Mouse (Mus musculus) midbrain, embryonic 14.5 days (tissue): ENCODE measurements around the gene Plpp2. TPM values are rescaled to one million over a fixed set of nuclear protein-coding genes. Genes with fewer than 3 reads are reported as not detected.

Experiments
- ATAC-seq: fragments of 200-750 bp; cut with Nextera tagmentation; 2 replicates; pipeline ENCODE4 v1.8.0; 2017; ENCODE audit warnings: moderate number of reproducible peaks, moderate library complexity; ENCODE audit not compliant: low FRiP score, low TSS enrichment
- DNase-seq: peaks from one replicate; pipeline ENCODE4 v3.0.0-alpha.2; 2015
- H3K27ac ChIP-seq: fragments of 300-500 bp; sonication (generic); replicated peaks from 2 replicates; pipeline ENCODE4 v1.5.1; 2014; ENCODE audit warnings: mild to moderate bottlenecking, low read depth, low read length, moderate library complexity
- H3K27me3 ChIP-seq: fragments of 300-500 bp; sonication (generic); 2 replicates; pipeline ENCODE4 v1.6.1; 2014; ENCODE audit warnings: low read length, control low read depth, mixed read lengths; ENCODE audit not compliant: control insufficient read depth, insufficient read depth
- H3K36me3 ChIP-seq: fragments of 300-500 bp; sonication (generic); 2 replicates; pipeline ENCODE4 v1.6.1; 2014; ENCODE audit warnings: low read length, control low read depth; ENCODE audit not compliant: control insufficient read depth, insufficient read depth
- H3K4me1 ChIP-seq: fragments of 300-500 bp; sonication (generic); 2 replicates; pipeline ENCODE4 v1.6.1; 2014; ENCODE audit warnings: mild to moderate bottlenecking, antibody characterized with exemption, low read length, control low read depth; ENCODE audit not compliant: control insufficient read depth, insufficient read depth
- H3K4me2 ChIP-seq: fragments of 300-500 bp; sonication (generic); 2 replicates; pipeline ENCODE4 v1.6.1; 2014; ENCODE audit warnings: mild to moderate bottlenecking, low read length, moderate library complexity
- H3K4me3 ChIP-seq: fragments of 300-500 bp; sonication (generic); replicated peaks from 2 replicates; pipeline ENCODE4 v1.5.1; 2014; ENCODE audit warnings: low read depth, low read length
- H3K9ac ChIP-seq: fragments of 300-500 bp; sonication (generic); replicated peaks from 2 replicates; pipeline ENCODE4 v1.6.1; 2014; ENCODE audit warnings: mild to moderate bottlenecking, low read length, moderate library complexity
- H3K9me3 ChIP-seq: fragments of 300-500 bp; sonication (generic); 2 replicates; pipeline ENCODE4 v1.6.1; 2016; ENCODE audit warnings: low read length, control low read depth, mixed read lengths; ENCODE audit not compliant: control insufficient read depth
- WGBS: fragments of 180-500 bp; shearing (Covaris S2); extraction: QIAGEN DNeasy Blood & Tissue Kit; methylation state at CpG from one replicate; pipeline ENCODE4 v1.1.7; 2014; 5-methylcytosine and 5-hydroxymethylcytosine counted together
- polyA plus RNA-seq: library from polyadenylated mRNA; unstranded; fragments of >200 nt; fragmentation: Nextera tagmentation; extraction: Ambion mirVana; gene quantifications from 2 replicates; pipeline ENCODE4 v1.2.1, GENCODE M21; 2014

Gene Plpp2
- polyA plus RNA-seq, 1 experiment from 2014 or later: 14.7 TPM

DNA sequence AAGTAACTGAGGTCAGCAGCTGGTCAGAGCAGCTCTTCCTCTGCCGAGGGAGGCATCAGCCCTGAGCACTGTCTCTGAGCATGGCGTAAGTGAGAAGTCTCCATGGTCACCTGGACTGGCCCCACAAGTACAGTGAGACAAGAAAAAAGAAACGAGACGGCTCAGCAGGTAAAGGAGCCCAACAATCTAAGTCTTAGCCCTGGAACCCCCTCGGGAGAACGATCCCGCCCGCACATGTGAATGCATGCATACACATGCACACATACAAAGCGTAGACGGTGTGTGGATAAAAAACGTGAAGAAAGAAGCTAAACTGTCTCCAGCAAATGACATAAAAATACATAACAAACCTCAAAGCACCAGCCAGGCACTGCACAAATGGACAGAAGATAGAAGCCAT lies 12.9 kb upstream of the Plpp2 start:
- no peak overlapping the region for H3K9ac ChIP-seq
- H3K9me3 ChIP-seq: no peaks in the 10 kb centered on the region
- DNase-seq: no peak
- H3K4me3 ChIP-seq: no peak overlapping the region
- ATAC-seq: no peak
- no peak overlapping the region for H3K4me2 ChIP-seq
- no peaks in the 10 kb centered on the region for H3K4me1 ChIP-seq
- H3K27me3 ChIP-seq: no peaks in the 10 kb centered on the region
- H3K36me3 ChIP-seq: peaks cover 93% of the 10 kb centered on the region
- WGBS: 93% methylated on average over 11 of the region's 11 CpGs
- no peak overlapping the region for H3K27ac ChIP-seq

DNA sequence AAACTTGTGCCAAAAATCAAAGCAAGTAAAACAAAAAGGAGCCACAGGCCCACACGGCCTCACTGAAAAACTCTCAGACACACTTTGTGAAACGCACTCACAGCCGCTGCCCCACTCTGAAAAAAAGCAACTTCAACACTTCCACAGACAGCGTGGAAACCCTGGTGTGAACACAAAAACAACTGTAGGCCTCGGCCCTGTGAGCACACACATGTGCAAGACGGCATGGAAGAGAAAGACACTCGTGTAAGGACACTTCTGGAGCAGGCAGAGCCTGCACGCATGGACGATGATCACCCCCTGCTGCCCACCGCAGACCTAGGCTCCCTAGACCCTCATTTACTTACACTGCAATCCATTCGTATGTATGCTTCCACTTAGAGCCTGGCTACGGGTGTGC lies 12.3 kb upstream of the Plpp2 start:
- Histone ChIP-seq H3K27me3 (no peaks in the 10 kb centered on the region), H3K4me2 (no peak overlapping the region), H3K27ac (no peak overlapping the region), H3K9ac (no peak overlapping the region), H3K9me3 (no peaks in the 10 kb centered on the region), H3K36me3 (peaks cover 98% of the 10 kb centered on the region), H3K4me3 (no peak overlapping the region), H3K4me1 (no peaks in the 10 kb centered on the region)
- 92% methylated on average over 12 of the region's 12 CpGs for WGBS
- no peak for DNase-seq
- no peak for ATAC-seq

DNA sequence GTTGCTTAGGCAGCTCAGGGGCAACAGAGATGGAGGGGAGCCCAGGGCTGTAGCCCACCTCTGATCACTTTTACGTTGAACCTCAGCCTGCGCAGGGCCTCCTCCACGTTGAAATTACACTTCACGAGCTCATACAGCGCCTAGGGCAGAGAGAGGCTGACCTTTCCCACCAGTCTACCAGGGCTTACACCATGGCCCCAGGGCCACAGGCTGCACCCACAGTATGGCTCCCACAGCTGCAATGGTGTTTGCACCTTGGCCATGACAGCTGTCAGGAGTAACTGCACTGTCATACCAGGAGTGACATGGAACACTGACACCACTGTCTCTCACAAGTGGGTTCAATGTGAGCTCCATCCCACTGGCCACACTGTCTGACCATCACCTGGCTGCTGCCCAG lies 11.0 kb upstream of the Plpp2 start:
- Histone ChIP-seq H3K4me2 (no peak overlapping the region), H3K36me3 (peaks cover 100% of the 10 kb centered on the region), H3K4me3 (no peak overlapping the region), H3K27ac (no peak overlapping the region), H3K4me1 (no peaks in the 10 kb centered on the region), H3K9me3 (no peaks in the 10 kb centered on the region), H3K27me3 (no peaks in the 10 kb centered on the region), H3K9ac (no peak overlapping the region)
- DNase-seq (no peak), ATAC-seq (no peak)
- WGBS: 96% methylated on average over 5 of the region's 5 CpGs

DNA sequence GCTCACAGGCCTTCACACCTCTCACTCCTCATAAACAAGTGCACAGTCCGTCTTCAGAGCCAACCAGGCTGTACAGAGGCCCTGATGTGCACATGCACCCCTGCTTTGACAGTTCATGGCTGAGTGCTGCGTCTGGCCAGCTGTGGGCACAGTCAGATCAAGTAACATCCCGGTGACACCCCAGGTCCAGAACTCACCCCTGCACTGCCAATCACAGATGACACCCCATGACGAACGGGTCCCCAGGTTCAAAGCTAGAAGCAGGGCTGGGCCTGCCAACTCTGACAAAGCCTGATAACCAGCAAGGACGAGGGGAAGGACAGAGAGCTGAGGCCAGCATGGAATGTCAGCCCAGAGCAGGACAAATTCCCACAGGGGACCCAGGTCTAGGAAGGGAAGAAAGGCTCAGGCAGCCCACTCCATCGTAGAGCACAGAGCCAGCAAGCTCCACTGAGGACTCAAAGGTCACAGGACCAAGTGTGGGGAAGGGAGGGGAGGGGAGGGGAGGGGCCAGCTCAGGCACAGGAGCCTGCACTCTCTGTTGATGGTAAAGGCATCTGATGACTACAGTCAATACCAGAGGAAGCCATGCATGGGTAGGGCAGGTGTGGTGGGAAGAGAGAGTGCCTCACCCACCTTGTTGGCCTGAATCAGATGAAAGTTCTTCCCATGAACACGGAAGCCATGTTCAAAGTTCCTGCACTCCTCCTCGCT lies 10.4 kb upstream of the Plpp2 start:
- no peaks in the 10 kb centered on the region for H3K9me3 ChIP-seq
- no peaks in the 10 kb centered on the region for H3K27me3 ChIP-seq
- H3K4me3 ChIP-seq: no peak overlapping the region
- peaks cover 100% of the 10 kb centered on the region for H3K36me3 ChIP-seq
- H3K9ac ChIP-seq: no peak overlapping the region
- no peak for DNase-seq
- no peak for ATAC-seq
- WGBS: 88% methylated on average over 9 of the region's 9 CpGs
- H3K27ac ChIP-seq: no peak overlapping the region
- no peaks in the 10 kb centered on the region for H3K4me1 ChIP-seq
- no peak overlapping the region for H3K4me2 ChIP-seq

DNA sequence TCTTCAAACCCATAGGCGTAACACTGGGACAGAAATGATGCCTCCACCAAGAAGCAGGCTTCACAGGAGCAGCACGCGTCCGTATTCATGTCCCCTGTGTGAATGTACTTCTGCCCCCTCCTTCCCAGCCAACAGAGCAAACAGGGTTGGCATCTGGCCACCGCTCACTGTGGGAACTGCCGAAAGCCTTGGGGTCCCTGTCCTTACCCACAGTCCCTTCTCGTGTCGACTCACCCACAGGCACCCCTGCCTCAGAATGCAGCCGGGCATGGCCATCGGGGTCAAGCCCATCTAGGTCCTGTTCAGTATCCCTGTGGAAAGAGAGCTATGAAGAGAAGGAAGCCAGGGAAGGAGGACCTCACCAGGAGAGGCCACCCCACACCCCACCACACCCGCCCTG lies 8.6 kb upstream of the Plpp2 start:
- no peak overlapping the region for H3K27ac ChIP-seq
- H3K9me3 ChIP-seq: no peaks in the 10 kb centered on the region
- no peak overlapping the region for H3K4me2 ChIP-seq
- ATAC-seq (no peak), DNase-seq (no peak)
- H3K4me1 ChIP-seq: no peaks in the 10 kb centered on the region
- no peaks in the 10 kb centered on the region for H3K27me3 ChIP-seq
- peaks cover 91% of the 10 kb centered on the region for H3K36me3 ChIP-seq
- H3K9ac ChIP-seq: no peak overlapping the region
- no peak overlapping the region for H3K4me3 ChIP-seq
- 95% methylated on average over 11 of the region's 11 CpGs for WGBS

DNA sequence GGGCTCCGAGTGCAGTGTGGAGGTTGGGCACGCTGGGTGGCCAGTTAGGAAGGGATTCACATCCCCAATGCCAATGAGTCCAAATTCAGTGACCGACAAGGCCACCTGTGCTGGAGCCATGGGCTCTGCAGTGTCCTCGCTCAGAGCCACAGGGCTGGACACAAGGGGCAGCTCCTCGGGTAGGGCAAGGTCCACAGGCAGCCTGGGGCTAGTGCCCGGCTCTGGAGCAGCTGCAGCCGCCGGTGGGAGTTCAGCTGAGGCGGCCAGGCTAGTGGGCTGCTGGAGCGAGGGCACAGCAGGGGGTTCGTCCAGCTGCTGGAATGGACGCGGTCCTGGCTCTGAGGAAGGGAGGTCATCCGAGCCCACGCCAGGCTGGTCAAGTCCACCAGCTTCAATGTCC lies 7.9 kb upstream of the Plpp2 start:
- DNase-seq (no peak), ATAC-seq (no peak)
- peaks cover 84% of the 10 kb centered on the region for H3K36me3 ChIP-seq
- no peaks in the 10 kb centered on the region for H3K4me1 ChIP-seq
- H3K9ac ChIP-seq: no peak overlapping the region
- 73% methylated on average over 15 of the region's 15 CpGs for WGBS
- no peak overlapping the region for H3K4me2 ChIP-seq
- no peak overlapping the region for H3K27ac ChIP-seq
- no peaks in the 10 kb centered on the region for H3K27me3 ChIP-seq
- no peak overlapping the region for H3K4me3 ChIP-seq
- H3K9me3 ChIP-seq: no peaks in the 10 kb centered on the region

DNA sequence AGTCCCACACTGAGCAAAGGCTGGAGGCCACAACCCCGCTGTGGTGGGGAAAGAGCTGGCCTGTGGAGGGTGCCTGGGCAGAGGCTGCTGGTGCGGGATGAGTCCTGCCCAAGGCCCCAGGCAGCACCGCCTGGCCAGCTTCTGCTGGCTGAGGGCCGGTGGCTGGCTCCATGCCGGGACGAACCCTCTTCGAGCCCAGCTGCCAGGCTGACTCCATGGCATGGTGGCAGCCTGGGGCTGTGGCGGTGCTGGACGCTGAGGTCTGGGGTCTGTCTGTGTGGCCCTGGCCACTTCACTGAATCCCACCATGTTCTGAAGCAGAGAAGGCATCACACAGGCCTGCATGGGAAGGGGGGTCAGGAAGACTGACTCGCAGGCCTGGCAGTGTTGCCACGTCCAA lies 7.2 kb upstream of the Plpp2 start:
- H3K36me3 ChIP-seq: peaks cover 77% of the 10 kb centered on the region
- H3K27ac ChIP-seq: no peak overlapping the region
- ATAC-seq: no peak
- H3K9me3 ChIP-seq: no peaks in the 10 kb centered on the region
- no peak for DNase-seq
- no peak overlapping the region for H3K4me3 ChIP-seq
- no peaks in the 10 kb centered on the region for H3K27me3 ChIP-seq
- no peaks in the 10 kb centered on the region for H3K4me1 ChIP-seq
- WGBS: 97% methylated on average over 11 of the region's 11 CpGs
- no peak overlapping the region for H3K9ac ChIP-seq
- H3K4me2 ChIP-seq: no peak overlapping the region

DNA sequence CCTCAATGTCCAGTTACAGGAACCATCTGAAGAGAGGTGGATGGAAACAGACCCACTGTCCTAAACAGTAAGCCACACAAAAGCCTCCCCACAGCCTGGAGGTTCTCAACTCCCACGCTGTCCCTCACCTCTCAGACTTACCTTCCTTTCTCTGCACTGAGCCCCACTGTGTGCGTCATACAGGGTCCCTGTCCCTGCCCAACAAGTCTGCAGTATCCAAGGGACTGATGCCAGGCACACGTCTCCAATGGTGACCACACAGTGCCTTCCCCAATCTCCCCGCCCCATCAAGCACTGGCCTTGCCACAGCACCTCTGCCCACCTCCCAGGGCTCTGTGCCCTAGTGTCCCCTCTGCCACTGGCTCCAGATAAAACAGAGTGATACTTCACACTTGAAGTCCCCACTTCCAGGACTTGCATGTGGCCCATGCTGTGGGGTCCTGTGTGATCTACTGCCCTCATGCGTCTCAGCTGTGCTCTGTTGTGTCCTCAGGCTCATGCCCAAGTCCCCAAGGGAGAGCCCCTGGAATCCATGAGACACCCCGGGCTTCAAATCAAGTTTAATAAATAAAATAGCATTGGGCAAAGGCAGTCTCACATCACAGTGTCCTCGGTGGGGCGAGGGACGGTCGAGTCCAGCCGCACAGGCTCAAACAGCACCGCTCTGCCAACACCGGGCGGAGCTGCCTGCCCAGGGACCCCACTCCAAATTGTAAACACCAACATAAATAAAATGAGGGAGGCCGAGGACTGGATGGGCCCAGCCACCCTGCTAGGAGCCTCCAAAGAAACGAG lies 6.3 kb upstream of the Plpp2 start:
- no peak overlapping the region for H3K4me2 ChIP-seq
- 94% methylated on average over 16 of the region's 16 CpGs for WGBS
- H3K9ac ChIP-seq: no peak overlapping the region
- H3K36me3 ChIP-seq: peaks cover 68% of the 10 kb centered on the region
- H3K4me1 ChIP-seq: no peaks in the 10 kb centered on the region
- DNase-seq: no peak
- no peak for ATAC-seq
- no peaks in the 10 kb centered on the region for H3K9me3 ChIP-seq
- H3K27me3 ChIP-seq: no peaks in the 10 kb centered on the region
- no peak overlapping the region for H3K27ac ChIP-seq
- no peak overlapping the region for H3K4me3 ChIP-seq

DNA sequence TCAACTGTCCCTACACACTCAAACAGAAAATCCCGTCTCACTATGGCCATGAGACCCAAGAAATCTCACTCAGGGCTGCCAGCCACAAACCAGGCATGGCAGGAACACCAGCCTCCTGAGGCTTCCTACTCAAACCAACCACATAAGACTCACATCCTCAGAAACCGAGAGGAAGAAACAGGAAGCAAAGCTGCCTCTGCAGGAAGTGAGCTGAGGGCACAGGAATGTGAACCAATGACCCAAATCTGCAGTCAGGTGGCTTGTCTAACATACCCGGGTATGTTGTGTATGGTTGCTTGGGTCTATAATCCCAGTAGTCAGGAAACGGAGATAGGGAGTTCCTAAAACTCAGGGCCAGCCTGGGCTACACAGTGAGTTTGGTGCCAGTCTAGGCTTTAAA lies 5.3 kb upstream of the Plpp2 start:
- Histone ChIP-seq H3K9ac (no peak overlapping the region), H3K9me3 (no peaks in the 10 kb centered on the region), H3K4me1 (peaks cover 1% of the 10 kb centered on the region; the same call in 1 of the 2 replicates), H3K36me3 (peaks cover 58% of the 10 kb centered on the region), H3K4me3 (no peak overlapping the region), H3K27me3 (no peaks in the 10 kb centered on the region), H3K27ac (no peak overlapping the region), H3K4me2 (no peak overlapping the region)
- no peak for ATAC-seq
- no peak for DNase-seq
- 84% methylated on average over 4 of the region's 4 CpGs for WGBS
